Mouse (Mus musculus) thymus, postnatal 0 days (tissue): Measurements from ENCODE around the gene Fkbp5. TPM values are rescaled to one million over a fixed set of nuclear protein-coding genes. Genes with fewer than 3 reads are reported as not detected.

Source experiments
- DNase-seq: peaks from one replicate; pipeline ENCODE4 v3.0.0-alpha.2; 2015; ENCODE audit warnings: low spot score
- microRNA-seq: library from miRNA; unstranded; fragments of <30 nt; microRNA quantifications from one replicate; pipeline ENCODE4, GENCODE M21; 2016; ENCODE audit warnings: borderline number of aligned reads
- polyA plus RNA-seq: library from polyadenylated mRNA; unstranded; fragments of >200 nt; fragmentation: Nextera tagmentation; extraction: Ambion mirVana; gene quantifications from 2 replicates; pipeline ENCODE4 v1.2.1, GENCODE M21; 2015

The Fkbp5 gene
- polyA plus RNA-seq, 1 experiment from 2014 or later = 121 TPM

DNA sequence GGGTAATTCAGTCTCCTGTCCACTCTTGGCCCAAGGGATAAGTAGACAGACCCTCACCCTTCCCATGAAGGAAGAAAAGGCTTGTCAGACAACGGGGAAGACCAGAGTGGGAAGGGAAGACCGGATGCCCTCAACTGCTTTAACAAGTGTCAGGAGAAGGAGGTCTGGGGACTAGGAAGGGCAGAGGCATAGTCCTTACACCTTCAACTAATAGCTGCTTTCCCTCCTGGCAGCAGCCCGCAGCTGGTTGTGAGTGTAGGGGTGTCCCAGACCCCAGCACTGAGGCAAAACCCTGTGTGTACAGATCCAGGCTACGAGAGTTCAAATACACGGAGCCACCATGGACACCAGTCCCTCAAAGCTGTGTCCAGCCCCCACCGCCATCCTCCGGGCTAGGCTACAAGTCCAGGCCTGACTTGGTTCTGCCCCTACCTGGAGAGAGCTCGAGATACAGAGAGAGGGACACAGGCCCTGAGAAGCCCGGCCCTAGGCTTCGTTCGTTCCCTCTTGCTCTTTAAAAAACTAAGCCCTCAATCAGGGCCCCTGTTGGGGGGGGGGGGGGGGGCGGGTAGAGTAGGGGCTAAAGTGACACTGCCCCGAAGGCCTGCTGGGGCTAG, 168.0 kb downstream of the Fkbp5 start:
- DNase-seq = no peak

Small RNA genes lying within 50 kb of the gene (microRNA-seq; reads per million reads assigned to microRNA genes)
- gene Gm25195 (not detected), gene Mir6969 (not detected)

Other genes starting within 250 kb of the Fkbp5 start
- gene Fance, start 204.0 kb downstream of the Fkbp5 start, polyA plus RNA-seq = 20.7 and 27.6 TPM in 2 replicates
- gene Rpl10a, start 189.1 kb downstream of the Fkbp5 start, polyA plus RNA-seq = 790 and 815 TPM in 2 replicates
- gene Tead3, start 166.7 kb downstream of the Fkbp5 start, polyA plus RNA-seq = 2.1 and 2.2 TPM in 2 replicates
- gene Tulp1, start 152.3 kb downstream of the Fkbp5 start, polyA plus RNA-seq = 0.54 and 0.56 TPM in 2 replicates
- not detected in 2 replicates for gene Armc12, start 13.3 kb upstream of the Fkbp5 start, polyA plus RNA-seq
- not detected in 2 replicates for gene Clpsl2, start 31.9 kb upstream of the Fkbp5 start, polyA plus RNA-seq
- gene Clps, start 43.2 kb upstream of the Fkbp5 start, polyA plus RNA-seq = 1.4 and 1.9 TPM in 2 replicates
- gene Lhfpl5, start 58.1 kb upstream of the Fkbp5 start, polyA plus RNA-seq = 0.27 TPM in 1 of 2 replicates, not detected in the other
- gene Srpk1, start 105.2 kb upstream of the Fkbp5 start, polyA plus RNA-seq = 99.1 and 103 TPM in 2 replicates
- gene Slc26a8, start 172.7 kb upstream of the Fkbp5 start, polyA plus RNA-seq = 0.42 and 0.79 TPM in 2 replicates
- 42.2 and 45.7 TPM in 2 replicates for gene Mapk14, start 173.8 kb upstream of the Fkbp5 start, polyA plus RNA-seq
- gene AC170998.1, start 208.6 kb upstream of the Fkbp5 start, polyA plus RNA-seq = 0.87 and 2.1 TPM in 2 replicates